Mouse (Mus musculus) layer of hippocampus, adult 18-20 months (tissue): ENCODE measurements at regions not wholly inside any gene's neighbourhood (a gene's known extent, or its start where the extent isn't known, plus 50 kb on each side); places are given as distances from the start of the nearest gene placed in this dataset.

Experiments used
- DNase-seq, 2 experiments: peaks; one replicate each; pipeline ENCODE4 v3.0.0; 2022; ENCODE audit warnings: low spot score in 2 of 2

DNA sequence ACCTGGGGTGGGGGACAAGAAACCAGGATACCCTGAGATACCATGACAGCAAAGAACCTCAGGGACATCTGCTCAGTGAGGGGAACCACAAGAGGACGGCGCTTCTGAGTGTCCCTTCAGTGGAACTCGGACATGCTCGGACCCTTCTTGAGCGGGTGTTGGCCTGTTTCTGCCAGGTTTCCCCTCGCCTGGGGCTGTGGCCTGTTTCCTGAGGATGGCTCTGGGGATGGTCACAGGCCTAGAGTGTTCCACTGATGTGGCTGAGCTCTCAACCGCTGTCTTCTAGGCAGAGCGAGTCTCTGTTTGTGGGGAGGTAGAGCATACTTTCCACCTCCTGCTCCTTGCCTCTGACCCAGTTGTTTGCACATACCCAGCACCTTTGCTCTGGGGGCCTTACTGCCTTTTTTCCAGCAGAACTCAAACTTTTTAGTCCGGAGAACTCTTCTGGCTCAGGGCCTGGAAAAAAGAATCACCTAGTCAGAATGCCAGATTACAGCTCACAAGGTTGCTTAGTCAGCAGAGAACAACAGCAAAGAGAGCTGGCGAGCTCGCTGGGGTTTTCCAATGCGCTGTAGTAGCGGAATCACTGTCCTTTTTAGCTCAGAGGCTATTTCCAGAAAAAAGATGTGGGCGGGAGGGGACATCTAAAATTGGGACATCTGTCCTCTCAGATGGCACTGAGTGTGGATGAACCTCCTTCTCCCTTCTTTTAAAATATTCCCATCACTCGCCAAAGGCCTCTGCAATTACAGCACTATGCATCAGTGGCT, 65.3 kb downstream of the Med10 start:
- peak in 1 of 2 experiments; percentile 44 for DNase-seq

DNA sequence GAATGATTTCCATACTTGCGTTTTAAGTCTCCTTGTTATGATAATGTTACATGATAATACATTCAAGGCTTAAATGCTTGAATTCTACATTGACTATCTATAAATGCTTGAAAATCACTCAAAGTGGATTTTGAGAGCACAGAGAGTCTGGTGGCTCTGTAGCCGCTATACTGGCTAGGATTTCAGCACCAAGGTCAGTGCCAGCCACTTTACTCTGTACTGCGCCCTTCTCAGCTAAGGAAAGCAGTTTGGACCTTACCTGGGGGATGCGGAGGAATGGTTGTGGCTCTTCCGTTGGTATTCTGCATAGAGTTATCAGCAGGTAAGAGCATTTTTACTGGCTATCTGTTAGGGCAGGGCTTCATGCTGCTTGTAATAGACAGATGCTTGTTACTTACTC, 94.3 kb downstream of the Med10 start:
- no peak for DNase-seq

DNA sequence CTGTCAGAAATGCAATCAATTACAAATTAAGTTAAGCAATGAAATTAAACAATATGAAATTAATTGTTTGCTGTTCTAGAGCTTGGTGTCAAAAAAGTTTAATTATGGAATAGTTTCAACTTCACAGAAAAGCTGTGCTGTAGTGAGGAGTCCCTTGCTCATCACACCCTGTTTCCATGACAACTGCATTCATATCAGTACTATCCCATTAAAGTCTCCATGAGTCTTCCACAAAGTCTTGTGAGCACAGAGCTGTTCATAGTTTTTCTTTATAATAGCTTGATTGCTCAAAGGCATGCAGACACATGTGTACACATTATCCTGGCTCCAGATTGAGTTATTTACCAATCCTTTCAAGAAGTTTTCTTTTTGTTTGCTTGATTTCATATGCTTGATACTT, 98.9 kb downstream of the Med10 start:
- no peak for DNase-seq

DNA sequence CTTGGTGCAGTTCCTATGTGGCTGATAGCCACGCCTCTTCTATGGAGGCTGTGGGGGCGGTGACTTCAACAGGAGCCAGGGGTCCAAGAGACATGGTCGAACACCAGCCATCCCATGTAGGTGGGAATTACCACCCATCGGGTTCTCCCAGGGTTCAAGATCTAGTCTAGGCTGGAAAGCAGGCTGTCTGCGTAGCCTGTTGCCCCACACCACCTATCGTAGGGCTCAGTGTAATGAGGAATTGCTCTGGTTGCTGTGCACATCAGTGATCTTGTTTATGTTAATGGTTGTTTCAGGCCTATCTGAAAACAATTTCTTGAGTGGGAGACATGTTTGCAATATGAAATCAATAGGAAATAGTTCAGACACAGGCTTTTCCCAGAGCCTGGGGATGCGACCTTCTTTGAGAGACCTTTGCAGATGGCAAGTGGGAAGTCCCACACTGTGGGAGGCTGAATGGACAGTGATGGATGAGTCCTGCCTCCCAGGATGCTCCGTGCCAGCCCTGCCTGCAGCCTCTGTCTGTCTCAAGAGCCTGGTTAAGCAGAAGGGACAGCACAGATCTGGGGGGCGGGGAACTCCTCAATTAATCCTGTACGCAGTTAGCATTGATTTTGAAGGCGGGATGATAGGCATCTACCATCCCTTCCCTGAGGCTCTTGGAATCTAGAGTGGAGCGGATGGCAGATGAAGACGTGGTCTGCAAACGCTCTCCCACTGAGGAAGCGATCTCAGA, 104.8 kb downstream of the Med10 start:
- DNase-seq: no peak

DNA sequence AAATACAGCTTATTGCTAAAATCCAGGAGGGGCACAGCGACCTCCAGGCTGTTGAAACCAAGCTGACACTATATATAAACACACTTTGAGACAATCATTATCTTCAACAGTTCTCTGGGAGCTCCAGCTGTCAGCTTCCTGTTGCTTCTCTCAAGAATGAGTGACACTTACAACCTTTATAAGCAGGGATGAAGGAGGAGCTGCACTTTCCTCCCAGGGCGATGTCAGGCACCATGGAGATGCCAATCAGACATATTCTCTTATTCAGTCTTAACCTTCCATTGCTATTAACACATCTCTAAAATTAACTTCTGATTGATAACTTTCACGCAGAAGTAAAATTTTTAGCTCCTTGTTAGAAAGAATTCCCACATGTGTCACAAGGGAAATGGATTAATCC, 113.6 kb downstream of the Med10 start:
- no peak for DNase-seq

DNA sequence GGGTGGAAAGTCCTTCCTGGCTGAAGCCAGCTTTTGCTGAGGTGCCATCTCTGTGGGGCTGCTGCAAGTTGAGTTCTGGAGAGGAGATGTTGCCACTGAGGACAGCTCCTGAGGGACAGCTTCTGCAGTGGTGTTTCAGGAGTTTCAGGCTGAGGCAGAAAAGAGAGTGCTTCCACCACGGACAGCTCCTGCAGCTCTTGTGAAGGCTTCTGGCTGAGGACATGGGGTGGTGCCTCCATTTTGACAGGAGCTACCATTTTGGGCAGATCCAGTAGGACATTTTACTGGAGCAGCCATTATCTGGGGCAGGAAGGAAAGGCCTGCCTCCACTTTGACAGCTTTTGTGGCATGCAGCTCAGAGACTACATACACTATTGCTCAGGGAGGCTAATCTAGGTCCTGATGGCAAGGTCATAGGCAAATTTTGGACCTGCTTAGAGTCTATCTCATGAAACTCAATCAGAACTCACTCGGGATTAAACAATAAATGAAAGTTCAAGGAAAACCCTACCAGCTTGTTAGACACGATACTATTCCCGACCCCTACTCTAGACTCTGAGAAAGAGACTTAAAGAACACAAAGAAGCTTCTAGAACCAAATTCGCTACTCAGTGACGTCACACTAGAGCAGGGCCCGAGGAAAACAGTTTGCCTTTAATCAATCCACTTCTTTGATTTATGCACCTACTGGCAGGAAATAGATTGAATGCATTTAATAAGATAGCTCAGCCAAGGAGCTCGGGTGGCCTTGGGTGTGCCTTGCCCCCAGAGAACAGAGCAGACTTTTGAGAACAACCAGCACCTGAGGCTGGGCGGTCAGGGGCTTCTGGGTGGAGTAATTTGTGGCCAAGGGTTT, 130.7 kb downstream of the Med10 start:
- no peak for DNase-seq

DNA sequence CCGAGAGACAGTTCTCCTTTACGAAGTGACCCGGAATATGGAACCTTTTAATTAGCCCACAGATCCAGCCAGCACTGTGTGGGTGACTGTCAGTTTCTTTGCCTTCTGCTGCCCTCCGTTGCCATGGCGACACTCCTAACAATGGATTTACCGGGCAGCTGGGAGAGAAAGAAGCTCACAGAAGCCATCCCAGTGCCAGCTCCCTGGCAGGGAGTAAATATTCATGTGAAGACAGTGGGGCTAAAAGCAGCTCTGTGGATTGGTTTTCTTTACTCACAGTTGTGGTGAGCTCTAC, 131.3 kb downstream of the Med10 start:
- DNase-seq: peak; percentile 84 to 93

DNA sequence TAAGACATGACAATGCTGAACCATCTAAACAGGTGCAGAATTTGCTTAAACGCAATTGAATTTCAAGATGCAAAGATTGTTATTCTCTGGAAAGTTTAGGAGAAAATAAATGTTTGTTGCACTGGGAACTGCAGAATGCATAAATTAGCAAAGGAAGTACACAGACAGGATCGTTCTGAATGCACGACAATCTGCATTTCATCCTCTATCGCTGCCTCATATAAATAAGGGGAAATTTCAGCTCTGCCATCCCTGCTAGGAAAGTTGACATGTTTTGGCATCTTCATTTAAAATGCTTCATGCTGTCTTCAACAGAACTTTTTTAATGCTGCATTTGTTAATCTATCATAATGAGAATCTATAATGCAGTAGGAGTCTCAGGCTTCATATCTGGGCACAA, 137.6 kb downstream of the Med10 start:
- DNase-seq: no peak

DNA sequence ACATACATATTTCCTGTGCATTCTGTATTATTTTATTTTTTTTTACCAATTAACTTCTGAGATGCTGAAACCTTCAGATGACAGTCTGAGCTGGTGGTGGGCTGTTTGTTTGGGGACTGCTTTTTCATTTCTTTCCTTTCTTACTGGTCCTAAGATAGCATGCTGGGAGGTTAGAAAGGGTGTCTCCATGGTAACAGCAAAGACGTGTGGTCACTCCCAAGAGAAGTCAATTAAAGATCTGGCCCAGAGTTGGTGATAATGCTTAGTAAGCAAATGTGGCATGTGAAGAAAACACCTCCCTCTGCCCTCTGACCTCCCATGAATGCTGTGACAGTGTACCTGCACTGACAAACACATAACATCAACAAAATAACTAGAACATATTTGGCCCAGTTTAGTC, 142.5 kb downstream of the Med10 start:
- no peak for DNase-seq

DNA sequence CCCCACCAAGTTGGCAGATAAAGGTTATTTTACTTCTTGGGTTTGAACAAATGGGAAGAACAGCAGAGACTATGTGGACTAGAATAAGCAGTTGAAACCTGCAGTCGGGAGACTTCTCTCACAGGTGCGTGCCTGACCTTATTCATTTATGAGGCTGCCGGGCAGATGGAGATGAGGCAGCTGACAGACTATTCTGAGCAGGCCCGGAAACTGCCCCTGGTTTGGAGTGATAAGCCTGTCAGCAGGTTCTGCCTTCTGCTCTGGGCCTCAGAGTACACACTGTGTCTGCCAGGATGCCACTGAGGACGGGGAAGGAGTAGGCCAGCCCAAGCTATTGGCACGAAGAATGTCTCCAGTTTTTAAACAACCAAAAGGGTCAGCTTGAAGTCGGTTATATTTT, 144.4 kb downstream of the Med10 start:
- DNase-seq: peak in 1 of 2 experiments; percentile 37

DNA sequence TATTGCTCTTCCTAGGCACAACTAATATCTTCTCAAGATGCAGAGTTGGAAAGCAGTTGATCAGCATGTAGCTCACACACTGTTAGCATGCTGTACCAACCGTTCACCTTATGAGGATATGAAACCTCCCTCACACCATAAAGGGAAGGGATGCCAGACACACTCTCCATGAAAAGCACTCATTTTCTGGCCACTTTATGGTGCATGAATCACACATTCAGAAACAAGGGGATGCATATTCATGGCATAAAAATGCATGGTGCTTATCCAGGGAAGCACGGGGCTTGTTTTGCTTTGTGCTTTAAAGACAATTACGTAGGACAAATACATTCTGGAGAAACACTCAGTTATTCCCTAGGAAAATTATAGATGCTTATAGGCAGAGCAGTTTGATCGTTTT, 149.9 kb downstream of the Med10 start:
- no peak for DNase-seq

DNA sequence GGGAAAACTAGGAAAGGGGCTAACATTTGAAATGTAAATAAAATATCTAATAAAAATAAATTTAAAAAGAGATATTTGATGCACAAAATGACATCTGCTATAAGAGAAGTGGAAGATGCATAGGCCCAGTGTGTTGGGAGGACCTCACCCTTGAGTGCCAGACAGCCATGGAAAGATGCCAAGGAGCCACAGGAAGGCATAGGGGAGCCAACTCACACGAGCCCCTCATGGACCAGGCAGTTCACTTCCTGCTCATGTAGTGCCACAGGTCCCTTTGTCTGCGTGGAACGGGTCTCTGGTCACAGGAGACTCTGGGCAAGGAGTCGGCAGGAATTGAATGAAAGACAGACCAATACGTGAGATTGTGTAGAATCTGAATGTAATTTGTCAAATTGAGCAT, 152.0 kb downstream of the Med10 start:
- DNase-seq: no peak

DNA sequence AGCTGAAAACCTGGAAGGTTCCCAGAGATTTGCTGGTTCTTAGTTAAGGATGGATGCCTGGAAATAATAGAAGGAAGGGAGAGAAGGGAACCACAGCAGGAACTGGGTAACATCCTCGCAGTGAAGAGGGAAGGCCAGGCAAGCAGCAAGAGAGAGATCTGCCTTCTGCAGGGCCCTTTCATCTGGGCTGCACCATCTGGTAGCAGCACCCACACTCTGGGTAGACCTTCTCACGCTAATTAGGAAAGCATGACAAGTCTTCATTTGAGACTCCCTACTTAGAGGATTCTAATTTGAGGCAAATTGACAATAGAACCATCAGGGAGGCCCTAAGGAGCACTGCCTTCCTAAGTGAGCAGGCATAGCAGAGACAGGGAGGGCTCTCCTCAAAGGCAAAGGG, 153.3 kb downstream of the Med10 start:
- peak; percentile 9 to 60 for DNase-seq

DNA sequence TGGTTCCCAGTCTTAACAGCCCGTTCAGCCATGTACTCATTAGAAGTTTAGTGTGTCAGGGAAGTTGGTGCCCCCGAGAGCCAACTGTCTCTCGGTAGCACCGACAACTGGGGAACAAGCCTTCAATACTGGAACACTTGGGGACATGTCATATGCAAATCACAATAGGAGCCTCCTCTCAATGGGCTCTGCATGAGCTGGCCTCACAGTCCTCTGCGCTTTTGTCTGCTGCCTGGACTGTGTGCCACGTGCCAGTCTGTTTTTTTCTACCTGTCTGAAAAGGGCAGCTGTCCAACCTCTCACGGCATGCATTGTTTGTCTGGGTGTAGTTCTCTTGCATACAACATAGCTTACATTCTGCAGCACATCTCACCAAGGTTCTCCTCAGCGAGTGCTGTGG, 161.7 kb downstream of the Med10 start:
- no peak for DNase-seq

DNA sequence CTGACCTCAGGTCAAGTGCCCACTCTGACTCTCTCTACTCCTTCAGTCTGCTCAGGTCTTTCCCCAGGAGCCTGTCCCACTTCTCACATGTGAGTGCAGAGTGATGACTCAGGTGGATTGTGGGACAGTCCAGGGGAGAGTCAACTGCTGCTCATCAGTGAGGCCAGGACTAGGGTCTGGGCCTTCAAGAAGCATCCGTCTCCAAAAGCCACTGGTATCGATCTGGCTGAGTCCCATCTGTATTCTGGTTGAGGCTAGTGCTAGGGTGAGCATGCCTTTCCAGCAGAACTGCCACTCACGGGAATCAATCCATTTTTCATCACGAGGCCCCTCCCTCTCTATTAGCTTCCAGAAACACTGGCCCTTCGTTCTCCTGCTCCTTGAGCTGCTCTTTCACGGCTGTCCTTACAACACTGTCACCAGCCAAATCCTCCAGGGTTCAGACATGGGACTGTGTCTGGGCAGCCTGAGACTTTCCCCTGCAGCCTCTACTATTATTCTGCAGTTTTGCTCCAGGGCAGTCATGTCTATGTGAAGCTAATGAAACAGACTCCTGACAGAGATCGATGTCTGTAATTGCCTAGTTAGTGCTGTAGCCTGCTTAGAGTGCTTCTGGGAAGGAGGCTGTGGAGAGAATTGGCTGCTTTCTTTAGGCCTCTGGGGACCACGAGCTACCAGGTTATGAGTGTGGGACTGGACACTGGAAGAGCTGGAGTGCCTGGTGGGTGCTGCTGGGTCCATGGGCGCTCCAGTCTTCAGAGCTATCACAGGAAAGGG, 169.3 kb downstream of the Med10 start:
- no peak for DNase-seq

DNA sequence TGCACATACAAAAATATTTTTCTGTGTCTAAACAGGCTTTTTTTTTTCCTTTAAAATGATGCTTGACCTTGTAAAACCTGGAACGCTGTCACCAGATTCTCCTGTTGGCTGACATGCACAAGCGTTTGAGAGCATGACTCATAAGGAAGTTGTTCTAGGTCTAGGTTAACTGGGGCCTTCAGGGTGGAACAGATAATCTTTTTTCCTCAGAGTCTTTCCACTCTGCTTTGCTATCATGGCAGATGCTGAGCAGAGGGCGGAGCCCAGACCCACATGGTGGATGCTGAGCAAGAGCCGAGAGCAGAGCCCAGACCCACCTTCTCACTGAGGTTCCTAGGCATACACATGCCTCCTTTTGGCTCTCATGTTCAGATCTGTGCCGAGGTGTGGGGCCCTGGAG, 172.6 kb downstream of the Med10 start:
- no peak for DNase-seq

DNA sequence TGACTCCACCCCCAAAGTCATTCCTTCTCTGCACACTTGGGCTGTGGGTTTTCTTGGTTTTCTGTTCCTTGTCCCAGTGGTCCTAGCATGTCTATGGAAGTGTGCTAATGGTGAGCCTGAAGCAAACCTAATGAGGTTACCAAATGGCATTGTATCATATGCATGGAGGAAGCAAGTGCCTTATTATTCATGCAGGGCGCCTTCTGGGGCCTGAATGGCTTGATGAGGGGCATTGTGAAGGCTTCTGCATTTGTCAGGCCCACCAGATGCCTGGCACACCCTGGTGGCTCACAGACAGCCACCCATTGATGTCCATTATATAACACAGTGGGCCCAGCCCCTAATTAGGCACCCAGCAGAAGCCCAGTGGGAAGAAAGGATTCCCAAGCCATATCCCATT, 182.0 kb downstream of the Med10 start:
- no peak for DNase-seq

DNA sequence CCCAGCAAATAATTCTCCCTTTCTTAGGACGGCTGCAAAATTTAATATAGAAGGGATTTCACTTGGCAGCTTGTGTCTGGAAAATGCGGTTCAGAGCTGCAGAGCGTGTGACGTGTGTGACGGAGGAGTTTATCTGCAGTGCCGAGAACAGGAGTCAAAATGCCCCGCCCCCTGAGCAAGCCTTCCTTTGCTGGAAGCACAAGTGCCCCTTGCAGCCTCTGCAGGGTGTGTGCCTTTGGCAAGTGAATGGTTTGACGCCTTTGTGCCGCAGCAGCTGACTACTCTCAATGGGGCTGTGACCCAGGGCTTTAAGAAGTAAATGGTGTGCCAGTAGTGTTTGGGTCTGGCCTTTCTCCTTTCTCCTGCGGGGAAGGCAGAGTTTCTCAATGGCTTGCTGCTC, 185.0 kb downstream of the Med10 start:
- peak in 1 of 2 experiments; percentile 41 for DNase-seq

DNA sequence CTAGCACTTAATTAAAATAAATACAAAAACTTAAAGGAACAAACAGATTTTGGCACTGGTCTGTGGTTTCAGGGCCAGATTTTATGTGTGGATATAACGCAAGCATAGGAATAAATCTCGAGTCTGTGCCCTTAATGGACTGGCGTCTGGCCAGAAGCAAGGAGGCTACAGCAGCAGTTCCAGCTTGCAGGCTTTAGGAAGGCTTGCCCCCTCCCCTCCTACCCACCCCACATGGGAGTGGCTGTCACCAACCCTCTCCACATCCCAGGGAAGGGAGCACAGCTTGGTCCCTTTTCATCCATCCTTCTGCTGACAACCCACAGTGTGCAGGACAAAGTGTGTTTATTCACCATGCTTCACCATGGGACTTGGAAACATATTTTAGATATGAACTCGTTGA, 186.1 kb downstream of the Med10 start:
- DNase-seq: peak in 1 of 2 experiments; percentile 11

DNA sequence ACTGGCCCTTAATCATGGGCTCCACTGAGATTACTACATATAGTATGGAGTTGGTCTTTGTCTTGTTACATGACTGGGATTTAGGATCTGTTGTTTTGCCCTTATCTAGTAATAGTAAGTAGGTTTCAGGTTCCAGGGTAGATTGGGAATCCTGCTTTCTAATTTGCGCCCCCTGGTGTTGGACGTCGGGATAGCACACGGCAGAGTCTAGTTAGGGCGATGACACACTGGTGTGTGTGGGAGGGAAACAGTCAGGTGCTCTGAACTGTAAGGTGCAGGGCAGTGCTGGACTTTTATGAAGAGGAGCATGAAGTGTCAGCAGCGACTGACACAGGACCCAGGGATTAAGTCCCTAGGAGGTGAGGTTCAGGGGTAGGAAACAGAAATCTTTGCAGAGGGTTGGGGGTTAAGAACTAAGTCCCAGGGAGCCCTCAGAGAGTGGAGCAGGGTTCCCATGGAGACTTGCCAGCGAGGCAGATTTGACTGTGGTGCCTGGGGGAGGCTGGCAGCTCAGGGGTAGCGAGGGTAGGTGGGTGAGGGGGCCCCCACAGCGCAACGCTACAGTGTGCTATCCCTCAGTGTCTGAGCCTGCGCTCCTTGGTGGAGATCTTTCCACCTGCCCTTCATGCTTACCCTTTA, 189.2 kb downstream of the Med10 start:
- peak; percentile 58 to 86 for DNase-seq

DNA sequence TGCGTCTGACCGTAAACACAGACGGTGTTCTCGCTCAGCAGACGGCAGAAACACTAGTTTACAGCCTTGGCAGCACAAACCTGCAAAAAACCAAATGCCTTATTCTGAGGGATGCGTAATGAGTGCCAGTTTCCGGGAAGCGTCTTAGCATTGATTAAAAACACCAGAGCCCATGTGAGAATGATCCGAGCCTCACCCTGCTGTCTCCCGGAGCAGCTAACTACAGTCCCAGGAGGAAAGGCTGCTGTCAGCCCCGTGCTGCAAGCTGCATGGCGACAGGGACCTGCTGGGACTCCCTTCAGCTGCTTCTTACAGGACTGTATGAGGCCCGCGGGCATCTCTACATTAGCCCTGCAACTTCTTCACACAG, 189.7 kb downstream of the Med10 start:
- DNase-seq: no peak
